Mouse (Mus musculus): ENCODE results near the gene Ssbp3. TPM values are rescaled to one million over a fixed set of nuclear protein-coding genes. Genes with fewer than 3 reads are reported as not detected.

Gene Ssbp3
- polyA plus RNA-seq, 1 experiment, result 257 TPM

DNA sequence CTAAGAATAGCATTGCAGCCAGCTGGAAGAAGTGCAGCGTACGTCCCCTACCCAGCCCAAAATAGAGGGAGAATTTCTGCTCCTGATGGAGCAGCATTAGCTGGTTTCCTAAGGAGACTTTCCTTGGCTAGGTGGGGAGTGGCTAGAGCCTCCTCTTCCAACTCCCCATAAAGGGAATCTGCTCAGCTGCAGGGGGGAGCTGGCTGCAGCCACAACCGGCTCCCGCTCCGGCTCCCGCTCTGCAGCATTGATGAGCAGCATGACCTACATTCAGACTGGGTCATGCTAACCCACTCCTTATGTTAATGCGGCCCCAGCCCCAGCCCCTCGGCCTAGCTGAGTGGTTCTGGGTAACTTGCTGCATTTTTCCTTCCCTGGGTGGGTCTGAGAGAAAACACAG is 128.8 kb downstream of the Ssbp3 start:
- no peak for TF ChIP-seq CTCF (IDR thresholded peaks at IDR 0.05; ENCODE audit: borderline replicate concordance, extremely low read depth, insufficient read depth, insufficient read length)
- TF ChIP-seq POLR2A (IDR thresholded peaks at IDR 0.05; ENCODE audit: borderline replicate concordance, extremely low read depth, insufficient read depth, insufficient read length, poor library complexity, severe bottlenecking), result no peak
- DNase-seq (ENCODE audit: low read depth), result peak; percentile 63

DNA sequence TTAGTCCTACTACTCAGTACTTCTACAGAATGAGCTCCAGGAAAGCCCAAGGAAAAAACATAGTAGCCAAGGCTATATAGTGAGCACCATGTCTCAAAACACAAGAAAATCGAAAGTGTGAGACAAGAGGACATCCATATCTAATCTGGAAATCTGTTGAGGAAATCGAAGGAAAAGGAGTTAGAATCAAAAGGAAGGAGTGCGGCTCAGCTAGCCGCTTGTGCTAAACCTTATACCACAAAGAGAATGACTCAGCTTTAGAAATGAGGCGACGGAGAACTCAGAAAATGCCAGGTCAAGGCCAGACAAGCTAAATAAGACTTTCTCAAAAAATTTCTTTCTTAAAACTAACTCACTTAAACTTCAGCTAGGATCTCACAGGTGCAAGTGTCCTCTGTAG is 131.8 kb downstream of the Ssbp3 start:
- TF ChIP-seq POLR2A (IDR thresholded peaks at IDR 0.05; ENCODE audit: borderline replicate concordance, extremely low read depth, insufficient read depth, insufficient read length, poor library complexity, severe bottlenecking) (no peak), CTCF (IDR thresholded peaks at IDR 0.05; ENCODE audit: borderline replicate concordance, extremely low read depth, insufficient read depth, insufficient read length) (no peak)
- DNase-seq (ENCODE audit: low read depth), result no peak

DNA sequence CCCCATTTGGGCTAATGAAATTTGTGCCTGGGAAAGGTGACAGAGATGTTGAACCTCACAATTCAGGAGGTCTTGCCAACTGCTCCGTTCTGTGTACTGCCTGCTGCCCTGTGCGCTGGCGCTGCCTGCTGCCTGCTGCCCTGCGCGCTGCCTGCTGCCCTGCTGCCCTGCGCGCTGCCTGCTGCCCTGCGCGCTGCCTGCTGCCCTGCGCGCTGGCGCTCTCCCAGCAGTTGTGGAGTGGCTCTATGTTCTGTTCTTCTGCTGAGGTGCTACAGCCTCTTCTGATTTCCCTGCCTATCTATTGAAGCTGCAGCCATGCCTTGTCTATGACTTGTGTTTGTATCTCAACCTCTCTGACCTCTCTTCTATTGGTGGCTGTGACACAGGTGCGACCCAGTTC is 134.7 kb downstream of the Ssbp3 start:
- DNase-seq (ENCODE audit: low read depth), result no peak
- TF ChIP-seq POLR2A (IDR thresholded peaks at IDR 0.05; ENCODE audit: borderline replicate concordance, extremely low read depth, insufficient read depth, insufficient read length, poor library complexity, severe bottlenecking) (no peak), CTCF (IDR thresholded peaks at IDR 0.05; ENCODE audit: borderline replicate concordance, extremely low read depth, insufficient read depth, insufficient read length) (no peak)

DNA sequence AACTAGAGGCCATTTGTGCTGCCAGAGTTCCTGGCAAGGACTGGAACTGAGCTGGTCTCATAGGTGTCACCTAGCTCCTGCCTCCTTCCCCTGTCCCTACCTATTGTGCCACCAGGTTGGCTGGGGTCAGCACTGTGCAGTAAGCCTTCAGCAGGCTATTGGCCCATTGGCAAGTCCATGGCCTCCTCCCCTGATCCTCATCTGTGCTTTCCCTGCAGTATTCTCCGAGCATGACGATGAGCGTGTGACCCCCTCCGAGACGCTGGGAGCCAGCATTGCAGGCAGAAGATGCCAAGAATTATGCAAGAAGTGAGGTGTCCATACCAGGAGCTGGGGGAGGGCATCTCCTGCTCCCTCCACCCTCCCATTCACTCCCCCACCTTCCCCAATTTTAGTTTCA is 137.3 kb downstream of the Ssbp3 start:
- TF ChIP-seq POLR2A (IDR thresholded peaks at IDR 0.05; ENCODE audit: borderline replicate concordance, extremely low read depth, insufficient read depth, insufficient read length, poor library complexity, severe bottlenecking) (no peak), CTCF (IDR thresholded peaks at IDR 0.05; ENCODE audit: borderline replicate concordance, extremely low read depth, insufficient read depth, insufficient read length) (no peak)
- no peak for DNase-seq (ENCODE audit: low read depth)

DNA sequence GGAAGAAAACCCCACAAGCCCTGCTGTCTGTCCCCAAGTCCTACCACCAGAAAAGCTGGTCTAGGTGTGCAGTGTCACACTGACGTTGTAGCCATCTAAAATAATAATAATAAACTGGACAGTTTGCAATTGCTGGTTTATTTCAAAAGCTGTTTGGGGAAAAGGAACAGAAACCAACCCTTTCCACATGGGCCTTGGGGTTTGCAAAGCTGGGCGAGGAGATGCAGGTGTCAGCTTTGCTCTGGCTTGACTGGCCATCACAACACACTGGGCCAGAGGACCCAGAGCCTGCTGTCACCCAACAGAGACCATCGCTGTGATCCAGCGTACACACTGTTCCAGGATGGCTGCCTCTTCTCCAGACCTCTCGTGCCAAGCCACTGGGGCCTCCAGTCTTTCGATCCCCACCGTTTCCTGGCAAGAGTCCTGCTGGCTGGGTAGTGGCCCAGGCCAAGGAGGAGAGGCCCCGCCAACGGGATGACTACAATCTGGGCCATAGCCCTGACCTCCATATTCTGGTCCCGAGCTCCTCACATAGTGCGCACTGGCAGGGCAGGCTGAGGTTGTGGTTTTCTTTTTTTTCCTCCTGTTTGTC is 138.2 kb downstream of the Ssbp3 start:
- TF ChIP-seq POLR2A (IDR thresholded peaks at IDR 0.05; ENCODE audit: borderline replicate concordance, extremely low read depth, insufficient read depth, insufficient read length, poor library complexity, severe bottlenecking) (no peak), CTCF (IDR thresholded peaks at IDR 0.05; ENCODE audit: borderline replicate concordance, extremely low read depth, insufficient read depth, insufficient read length) (no peak)
- peak; percentile 18 for DNase-seq (ENCODE audit: low read depth)

DNA sequence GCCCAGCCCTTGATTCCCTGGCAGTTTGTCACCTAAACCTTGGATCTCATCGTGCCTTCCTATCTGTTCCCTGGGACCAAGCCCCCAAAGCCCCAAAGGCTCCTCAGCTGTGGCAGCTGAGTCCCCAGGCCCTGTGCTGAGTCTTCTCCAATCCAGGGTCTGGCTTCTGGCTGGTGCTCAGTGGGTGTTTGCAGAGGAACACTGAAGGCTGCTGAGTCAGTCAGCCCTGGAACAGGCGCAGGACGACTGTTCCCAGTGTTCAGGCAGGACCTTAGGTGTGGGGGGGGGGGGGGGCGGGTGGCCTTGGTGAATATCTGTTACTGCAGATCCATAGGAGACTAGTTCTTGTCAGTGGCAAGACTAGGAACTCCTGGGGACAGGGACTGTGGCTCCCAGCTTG is 141.4 kb downstream of the Ssbp3 start:
- DNase-seq (ENCODE audit: low read depth), result no peak
- no peak for TF ChIP-seq POLR2A (IDR thresholded peaks at IDR 0.05; ENCODE audit: borderline replicate concordance, extremely low read depth, insufficient read depth, insufficient read length, poor library complexity, severe bottlenecking)
- TF ChIP-seq CTCF (IDR thresholded peaks at IDR 0.05; ENCODE audit: borderline replicate concordance, extremely low read depth, insufficient read depth, insufficient read length), result no peak

DNA sequence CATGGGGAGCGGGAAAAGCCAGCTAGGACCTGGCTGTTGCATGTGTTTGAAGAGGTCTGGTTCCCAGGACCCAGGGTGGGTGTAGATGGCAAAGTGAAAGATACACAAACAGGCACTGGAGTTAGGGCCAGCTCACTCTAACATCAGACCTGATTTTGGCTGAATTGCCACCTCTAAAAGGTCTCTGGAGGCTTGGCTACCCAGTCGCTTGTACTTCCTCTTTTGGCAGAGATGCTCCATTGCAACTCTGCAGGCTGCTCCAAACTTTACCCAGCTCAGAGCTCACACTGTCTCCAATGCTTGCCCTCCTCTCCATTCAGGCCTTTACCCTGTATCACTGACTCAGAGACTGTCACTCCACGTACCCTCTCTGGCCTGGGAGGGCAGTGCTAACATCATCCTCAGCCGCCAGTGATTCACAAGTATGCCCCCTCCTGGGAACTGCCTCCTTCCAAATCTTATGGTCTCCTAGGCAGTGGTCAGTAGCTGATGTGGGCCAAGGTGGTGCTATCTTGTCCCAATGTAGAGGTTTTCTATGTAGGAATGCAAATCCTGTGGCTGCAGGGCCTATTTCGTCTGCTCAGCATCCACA is 142.6 kb downstream of the Ssbp3 start:
- DNase-seq (ENCODE audit: low read depth), result no peak
- no peak for TF ChIP-seq POLR2A (IDR thresholded peaks at IDR 0.05; ENCODE audit: borderline replicate concordance, extremely low read depth, insufficient read depth, insufficient read length, poor library complexity, severe bottlenecking)
- no peak for TF ChIP-seq CTCF (IDR thresholded peaks at IDR 0.05; ENCODE audit: borderline replicate concordance, extremely low read depth, insufficient read depth, insufficient read length)

DNA sequence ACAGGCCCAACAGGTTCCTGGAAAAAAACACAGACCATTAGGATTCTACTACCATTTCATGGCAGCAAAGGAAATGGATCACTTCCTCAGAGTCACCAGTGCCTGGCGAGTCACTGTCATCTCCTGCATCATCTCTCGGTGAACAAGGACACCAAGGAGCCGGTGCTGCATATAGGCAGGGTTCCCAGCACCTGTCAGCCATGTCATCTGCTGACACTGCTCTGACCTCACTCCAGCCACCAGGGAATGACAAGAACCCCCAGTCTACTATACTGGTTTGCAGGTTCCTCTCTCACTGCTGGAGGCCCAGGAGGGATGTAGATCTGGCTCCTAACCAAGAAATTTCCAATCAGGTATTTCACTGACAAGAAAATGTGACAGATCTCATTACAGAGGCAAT is 145.6 kb downstream of the Ssbp3 start:
- DNase-seq (ENCODE audit: low read depth), result no peak
- no peak for TF ChIP-seq POLR2A (IDR thresholded peaks at IDR 0.05; ENCODE audit: borderline replicate concordance, extremely low read depth, insufficient read depth, insufficient read length, poor library complexity, severe bottlenecking)
- TF ChIP-seq CTCF (IDR thresholded peaks at IDR 0.05; ENCODE audit: borderline replicate concordance, extremely low read depth, insufficient read depth, insufficient read length), result no peak

DNA sequence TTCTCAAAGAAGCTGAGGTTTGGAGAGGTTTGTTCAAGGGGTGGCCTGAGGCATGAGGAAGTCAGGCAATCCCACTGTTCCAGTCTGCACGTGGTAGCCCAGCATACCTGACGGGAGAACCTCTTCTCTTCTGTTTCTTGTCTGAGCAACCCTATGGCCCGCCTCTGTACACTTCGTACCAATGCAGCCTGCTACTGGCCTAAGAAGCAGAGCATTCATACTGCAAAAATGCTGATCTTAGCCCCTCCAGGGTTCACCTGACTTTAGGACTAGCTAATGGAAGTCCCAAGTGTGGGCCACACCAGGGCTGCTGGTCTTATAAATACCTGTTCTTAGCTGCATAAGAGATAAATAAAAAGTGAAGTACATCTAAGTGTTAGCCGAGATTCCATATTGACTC is 147.8 kb downstream of the Ssbp3 start:
- TF ChIP-seq CTCF (IDR thresholded peaks at IDR 0.05; ENCODE audit: borderline replicate concordance, extremely low read depth, insufficient read depth, insufficient read length) (no peak), POLR2A (IDR thresholded peaks at IDR 0.05; ENCODE audit: borderline replicate concordance, extremely low read depth, insufficient read depth, insufficient read length, poor library complexity, severe bottlenecking) (no peak)
- no peak for DNase-seq (ENCODE audit: low read depth)

DNA sequence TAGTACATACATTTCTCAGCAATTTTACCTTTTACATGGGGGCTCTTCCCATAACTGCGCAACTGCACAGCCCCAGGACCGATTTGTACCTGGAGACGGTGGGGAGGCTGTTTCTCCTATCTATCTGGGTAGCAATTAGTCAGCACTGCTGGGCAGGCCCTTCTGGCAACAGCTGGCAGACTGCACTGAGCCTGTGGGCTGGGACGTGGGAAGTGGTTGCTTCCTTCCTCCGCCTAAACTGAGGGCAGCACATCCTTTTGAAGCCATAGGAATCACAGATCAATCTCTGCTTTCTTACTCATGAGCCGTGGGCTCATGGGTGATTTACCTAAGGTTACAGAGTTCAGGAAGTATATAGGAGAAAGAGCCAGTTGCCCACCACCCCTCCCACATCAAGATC is 148.3 kb downstream of the Ssbp3 start:
- TF ChIP-seq CTCF (IDR thresholded peaks at IDR 0.05; ENCODE audit: borderline replicate concordance, extremely low read depth, insufficient read depth, insufficient read length) (no peak), POLR2A (IDR thresholded peaks at IDR 0.05; ENCODE audit: borderline replicate concordance, extremely low read depth, insufficient read depth, insufficient read length, poor library complexity, severe bottlenecking) (no peak)

DNA sequence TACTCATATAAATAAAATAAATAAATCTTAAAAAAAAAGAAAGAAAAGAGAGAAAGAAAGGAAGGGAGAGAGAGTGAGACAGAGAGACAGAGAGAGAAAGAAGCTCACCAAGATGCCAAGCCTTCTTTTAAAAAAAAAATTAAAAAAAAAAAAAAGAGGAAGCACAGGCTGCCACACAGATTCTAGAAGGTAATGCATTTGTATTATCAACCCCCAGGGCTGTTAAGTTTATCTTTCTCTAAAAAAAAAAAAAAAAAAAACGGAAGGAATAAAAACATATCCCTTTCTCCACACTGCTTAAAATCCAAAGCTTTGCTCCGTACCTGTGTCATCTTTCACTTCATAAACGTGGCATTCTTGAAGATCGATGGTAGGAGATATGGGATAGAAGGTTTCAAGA is 151.1 kb downstream of the Ssbp3 start:
- TF ChIP-seq CTCF (IDR thresholded peaks at IDR 0.05; ENCODE audit: borderline replicate concordance, extremely low read depth, insufficient read depth, insufficient read length) (no peak), POLR2A (IDR thresholded peaks at IDR 0.05; ENCODE audit: borderline replicate concordance, extremely low read depth, insufficient read depth, insufficient read length, poor library complexity, severe bottlenecking) (no peak)
- no peak for DNase-seq (ENCODE audit: low read depth)

More for the DNA sequence above, 148.3 kb downstream of the Ssbp3 start:
- DNase-seq (ENCODE audit: low read depth), result no peak

DNA sequence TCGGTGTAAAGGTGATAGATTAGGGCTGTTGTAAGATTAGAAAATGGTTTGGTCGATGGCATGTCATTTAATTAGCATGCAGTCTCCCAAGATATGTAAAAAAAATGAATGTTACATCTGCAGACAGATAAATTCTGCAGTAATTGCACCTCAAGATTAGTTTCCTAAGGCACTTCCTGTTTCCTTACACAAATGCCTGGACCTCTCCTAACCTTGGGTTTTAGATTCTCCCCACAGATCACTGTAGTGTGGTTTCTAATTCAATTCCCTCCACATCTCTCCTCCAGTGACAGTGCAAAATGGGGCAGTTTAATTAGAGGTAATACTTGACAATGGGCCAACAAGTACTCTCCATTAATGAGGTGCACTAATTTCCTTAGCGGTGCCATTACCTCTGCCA is 152.7 kb downstream of the Ssbp3 start:
- DNase-seq (ENCODE audit: low read depth), result peak; percentile 40
- TF ChIP-seq POLR2A (IDR thresholded peaks at IDR 0.05; ENCODE audit: borderline replicate concordance, extremely low read depth, insufficient read depth, insufficient read length, poor library complexity, severe bottlenecking) (no peak), CTCF (IDR thresholded peaks at IDR 0.05; ENCODE audit: borderline replicate concordance, extremely low read depth, insufficient read depth, insufficient read length) (no peak)

All from brain, embryonic 14.5 days (tissue).